Mouse (Mus musculus) C3H10T1/2 (cell line): ENCODE measurements around the gene Kctd19. TPM values are rescaled to one million over a fixed set of nuclear protein-coding genes. Genes with fewer than 3 reads are reported as not detected.

Experiments used
- polyA plus RNA-seq, 2 experiments: library from polyadenylated mRNA; unstranded; fragments of >200 nt; fragmentation: generic; extraction: Trizol; gene quantifications; one replicate each; pipeline ENCODE4 v1.2.1; 2012; ENCODE audit warnings: missing spikeins in 2 of 2

Gene Kctd19
- 1 to 10 TPM in 1 of 2 experiments, under 1 TPM in 1; 0.02 to 3.4 TPM for polyA plus RNA-seq

GRCm38 (mm10) chr8:105413391-105413790 lies at the start of gene Kctd19, which contains the start of gene Lrrc36:
Gene Kctd19, minus strand, starts transcription at chr8:105413502.
Gene Lrrc36, plus strand, starts transcription at chr8:105413571.

GRCm38 (mm10) chr8:105373032-105373431 lies 40.3 kb downstream of the Kctd19 start, which contains the start of gene Plekhg4:
Gene Plekhg4, plus strand, starts transcription at chr8:105373274.

GRCm38 (mm10) chr8:105348450-105349095 lies 64.7 kb downstream of the Kctd19 start, which contains the start of gene Slc9a5:
Gene Slc9a5, plus strand, starts transcription at chr8:105348843.

DNA sequence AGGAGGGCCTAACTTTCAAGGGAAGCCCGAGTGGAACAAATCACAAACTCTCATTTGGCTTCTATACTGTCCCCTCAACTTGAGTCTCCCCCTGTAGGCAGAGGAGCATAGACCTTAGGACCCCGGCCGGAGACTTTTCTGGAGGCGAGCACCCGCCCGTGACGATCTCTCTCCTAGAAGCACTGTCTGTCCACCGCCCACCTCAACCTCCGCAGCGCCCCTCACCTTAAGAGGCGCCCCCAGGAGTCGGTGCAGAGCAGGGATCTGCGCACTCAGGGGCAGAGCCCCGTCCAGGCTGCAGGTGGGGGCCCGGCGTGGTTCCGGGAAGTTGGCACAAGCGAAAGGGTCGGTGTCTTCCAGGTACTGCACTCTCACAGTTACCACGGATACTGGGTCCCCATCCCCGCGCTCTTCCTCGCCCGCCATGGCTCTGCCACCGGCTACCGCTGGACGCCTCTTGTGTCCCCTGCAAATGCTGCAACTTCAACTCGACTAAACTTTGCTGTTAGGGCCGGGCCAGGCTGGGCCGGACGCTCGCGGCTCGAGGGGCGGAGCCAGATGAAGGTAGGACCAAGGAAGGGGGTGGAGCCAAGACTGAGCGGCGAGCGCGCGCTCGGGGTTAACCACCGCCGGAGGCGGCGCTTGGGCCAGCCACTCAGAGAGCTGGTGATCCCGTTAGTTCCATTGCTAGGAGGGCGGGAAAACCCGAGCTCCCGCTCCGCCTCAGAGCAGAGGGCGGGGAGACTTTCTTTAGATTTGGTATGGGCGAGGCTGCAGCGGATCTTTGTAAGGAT lies 65.7 kb downstream of the Kctd19 start, which contains the start of gene Fhod1:
TSS of gene Fhod1 (minus strand) at position 526 of the 794 bp plus-strand sequence.

Other genes with a start within 250 kb of the Kctd19 start
- gene Cbfb, start 242.8 kb downstream of the Kctd19 start, polyA plus RNA-seq, result 10 to 100 TPM in 1 of 2 experiments, 1 to 10 TPM in 1; 3.5 to 16.1 TPM
- 10 to 100 TPM in 1 of 2 experiments, 1 to 10 TPM in 1; 2.5 to 11.6 TPM for gene D230025D16Rik, start 188.4 kb downstream of the Kctd19 start, polyA plus RNA-seq
- gene B3gnt9, start 158.3 kb downstream of the Kctd19 start, polyA plus RNA-seq, result 10 to 100 TPM in 1 of 2 experiments, 1 to 10 TPM in 1; 2.2 to 24.1 TPM
- gene Tradd, start 148.9 kb downstream of the Kctd19 start, polyA plus RNA-seq, result 10 to 100 TPM; 26.7 to 37.4 TPM
- 10 to 100 TPM in 1 of 2 experiments, 1 to 10 TPM in 1; 8.3 to 13.5 TPM for gene Fbxl8, start 148.9 kb downstream of the Kctd19 start, polyA plus RNA-seq
- under 1 TPM; 0.02 to 0.42 TPM for gene Hsf4, start 143.7 kb downstream of the Kctd19 start, polyA plus RNA-seq
- under 1 TPM; 0.12 to 0.26 TPM for gene Nol3, start 137.4 kb downstream of the Kctd19 start, polyA plus RNA-seq
- 10 to 100 TPM in 1 of 2 experiments, 1 to 10 TPM in 1; 4.3 to 13.5 TPM for gene 4931428F04Rik, start 123.6 kb downstream of the Kctd19 start, polyA plus RNA-seq
- 1 to 10 TPM in 1 of 2 experiments, under 1 TPM in 1; 0.60 to 3.1 TPM for gene Exoc3l, start 117.4 kb downstream of the Kctd19 start, polyA plus RNA-seq
- gene E2f4, start 115.8 kb downstream of the Kctd19 start, polyA plus RNA-seq, result 10 to 100 TPM; 32.9 to 35.0 TPM
- gene Elmo3, start 107.9 kb downstream of the Kctd19 start, polyA plus RNA-seq, result under 1 TPM; 0.18 to 0.99 TPM
- gene Lrrc29, start 87.2 kb downstream of the Kctd19 start, polyA plus RNA-seq, result 1 to 10 TPM; 1.2 to 1.6 TPM
- 100 to 1,000 TPM in 1 of 2 experiments, 10 to 100 TPM in 1; 87.7 to 101 TPM for gene Tmem208, start 87.1 kb downstream of the Kctd19 start, polyA plus RNA-seq
- 10 to 100 TPM; 11.2 to 35.4 TPM for gene Fhod1, start 65.5 kb downstream of the Kctd19 start, polyA plus RNA-seq
- 1 to 10 TPM; 1.4 to 8.8 TPM for gene Slc9a5, start 64.7 kb downstream of the Kctd19 start, polyA plus RNA-seq
- gene Plekhg4, start 40.2 kb downstream of the Kctd19 start, polyA plus RNA-seq, result 10 to 100 TPM in 1 of 2 experiments, 1 to 10 TPM in 1; 1.0 to 13.3 TPM
- under 1 TPM in 1 of 2 experiments, not detected in 1; 0.15 TPM for gene Lrrc36, start 69 bp upstream of the Kctd19 start, polyA plus RNA-seq
- gene Tppp3, start 58.0 kb upstream of the Kctd19 start, polyA plus RNA-seq, result 10 to 100 TPM in 1 of 2 experiments, under 1 TPM in 1; 0.66 to 23.9 TPM
- 10 to 100 TPM in 1 of 2 experiments, 1 to 10 TPM in 1; 8.9 to 50.5 TPM for gene Zdhhc1, start 83.4 kb upstream of the Kctd19 start, polyA plus RNA-seq
- gene Hsd11b2, start 105.3 kb upstream of the Kctd19 start, polyA plus RNA-seq, result under 1 TPM; 0.04 to 0.28 TPM
- gene Atp6v0d1, start 152.5 kb upstream of the Kctd19 start, polyA plus RNA-seq, result 100 to 1,000 TPM in 1 of 2 experiments, 10 to 100 TPM in 1; 93.5 to 187 TPM
- 10 to 100 TPM; 16.9 to 54.0 TPM for gene Ripor1, start 191.8 kb upstream of the Kctd19 start, polyA plus RNA-seq
- 10 to 100 TPM in 1 of 2 experiments, 1 to 10 TPM in 1; 3.6 to 24.4 TPM for gene Ctcf, start 223.1 kb upstream of the Kctd19 start, polyA plus RNA-seq
- gene Agrp, start 223.9 kb upstream of the Kctd19 start, polyA plus RNA-seq, result under 1 TPM; 0.22 to 0.77 TPM